Mouse (Mus musculus) right cerebral cortex, postnatal 36 days (tissue): Measurements from ENCODE around the gene Phip.
A peak's percentile ranks its signal among the peaks of the same experiment; 100 is the strongest.

Experiments used
- DNase-seq, 2 experiments: peaks; one replicate each; pipeline ENCODE4 v3.0.0; 2022; ENCODE audit warnings: low spot score in 2 of 2, mixed read lengths in 1 of 2

Phip gene

DNA sequence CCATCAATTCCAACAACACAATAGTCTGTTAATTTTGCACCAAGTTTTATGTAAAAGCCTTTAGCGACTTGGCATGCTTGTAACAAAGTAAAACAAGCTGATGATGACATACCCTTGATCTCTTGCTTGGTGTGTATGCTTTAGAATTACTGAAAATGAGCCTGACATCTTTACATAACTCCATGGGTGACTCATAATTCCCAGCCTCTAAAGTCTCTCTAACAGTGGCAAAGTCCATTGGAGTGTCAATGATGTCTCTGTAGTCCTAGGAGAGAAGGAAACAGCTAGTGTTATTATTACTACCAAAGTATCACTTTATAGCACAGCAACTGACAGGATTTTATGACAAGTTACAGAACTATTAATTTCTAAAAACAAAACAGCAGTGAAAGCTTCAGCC is 98.2 kb downstream of the Phip start:
- no peak for DNase-seq

DNA sequence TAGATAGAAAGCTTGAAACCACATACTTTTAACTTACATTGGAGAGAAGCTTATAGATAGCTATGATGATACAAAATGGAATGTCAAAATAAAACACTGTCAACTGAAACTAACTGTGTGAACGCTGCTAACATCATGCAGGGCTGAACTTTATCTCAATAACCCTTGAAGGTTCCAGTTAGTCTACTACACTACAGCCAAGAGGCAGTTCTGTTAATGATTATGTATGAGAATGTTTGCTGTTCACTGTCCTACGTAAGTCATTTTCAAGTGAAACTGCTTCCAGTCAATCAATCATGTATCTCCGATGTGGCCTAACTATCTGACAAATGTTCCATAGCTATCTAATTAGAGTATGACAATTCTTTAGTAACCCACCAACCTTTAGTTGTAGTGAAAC is 107.6 kb downstream of the Phip start:
- no peak for DNase-seq

GRCm38 (mm10) chr9:82866121-82866520 is 109.2 kb downstream of the Phip start:
- DNase-seq = no peak

- DNase-seq = no peak
Measured at GRCm38 (mm10) chr9:82861775-82862430, 113.4 kb downstream of the Phip start.

- no peak for DNase-seq
Measured at GRCm38 (mm10) chr9:82861316-82861715, 114.0 kb downstream of the Phip start.

DNA sequence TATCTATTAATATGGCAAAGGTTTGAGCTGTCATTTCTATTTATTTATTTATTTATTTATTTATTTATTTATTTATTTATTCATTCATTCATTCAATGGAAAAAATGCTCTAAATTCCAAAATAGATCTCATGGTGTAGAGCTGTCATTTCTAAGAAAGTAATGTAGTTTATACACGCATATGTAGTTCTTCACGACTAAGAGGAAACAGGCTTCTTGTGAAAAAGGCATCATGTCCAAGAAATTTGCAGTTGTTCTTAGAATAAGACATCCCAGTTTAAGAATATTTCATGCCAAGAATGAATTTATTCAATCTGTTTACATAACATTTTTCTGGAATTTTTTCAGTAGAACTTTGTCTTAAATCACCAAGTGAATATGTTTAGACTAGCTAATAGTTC is 114.5 kb downstream of the Phip start:
- DNase-seq = no peak

DNA sequence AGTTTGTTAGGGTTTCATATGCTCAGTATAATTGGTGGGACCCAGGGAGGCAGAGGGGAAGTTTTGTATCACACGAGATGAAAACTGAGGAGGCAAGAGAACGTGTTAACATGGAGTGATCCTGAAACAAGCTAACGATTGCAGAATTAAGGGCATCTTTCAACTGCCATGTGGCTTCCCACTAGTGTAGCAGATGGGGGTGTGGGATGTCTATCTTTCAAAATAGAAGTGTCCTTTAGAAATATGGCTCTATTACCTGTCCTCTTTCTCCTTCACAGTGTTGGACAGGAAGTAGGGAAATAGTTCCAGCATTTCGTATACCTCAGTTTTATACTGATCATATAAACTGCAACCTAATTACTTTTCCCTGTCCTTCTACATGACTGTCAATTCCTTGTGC is 119.1 kb downstream of the Phip start:
- no peak for DNase-seq

GRCm38 (mm10) chr9:82854973-82855614 is 120.2 kb downstream of the Phip start:
- DNase-seq = peak; percentile 32 to 40

DNA sequence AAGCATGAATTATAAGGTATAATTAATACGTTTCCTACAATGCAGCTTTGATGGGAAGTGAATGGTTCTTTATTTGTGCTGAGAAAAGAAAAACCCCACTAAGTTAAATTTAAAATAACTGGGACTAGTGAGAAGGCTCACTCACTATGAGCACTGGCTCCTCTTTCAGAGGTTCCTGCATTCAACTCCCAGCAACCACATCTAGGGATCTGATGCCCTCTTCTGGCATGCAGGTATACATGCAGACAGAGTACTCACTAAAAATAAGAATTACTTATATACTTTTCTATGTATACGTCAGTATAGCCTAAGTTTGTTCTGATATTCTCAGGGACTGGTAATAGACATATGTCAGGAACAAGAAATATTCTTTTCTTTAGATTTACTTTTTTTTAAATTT is 121.3 kb downstream of the Phip start:
- no peak for DNase-seq

GRCm38 (mm10) chr9:82842671-82843070 is 132.6 kb downstream of the Phip start:
- no peak for DNase-seq

DNA sequence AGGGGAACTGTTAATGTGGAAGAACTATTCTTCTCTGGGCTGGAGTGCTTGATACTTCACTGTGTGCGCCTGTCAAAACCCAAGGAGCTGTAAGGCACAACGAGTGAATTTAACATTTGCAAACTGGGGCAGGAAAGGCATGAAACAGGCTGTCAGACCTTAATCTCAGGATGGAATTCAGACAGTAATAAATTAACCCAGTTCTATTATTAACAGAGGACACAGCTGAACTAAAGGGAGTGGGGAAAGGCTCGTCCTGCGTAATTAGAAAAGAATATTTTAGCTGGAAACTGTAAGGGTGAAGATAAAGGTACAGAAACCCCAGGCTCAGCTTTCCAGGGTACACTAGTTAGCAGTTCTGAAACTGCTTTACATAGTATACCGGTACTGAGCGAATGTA is 139.4 kb downstream of the Phip start:
- no peak for DNase-seq

DNA sequence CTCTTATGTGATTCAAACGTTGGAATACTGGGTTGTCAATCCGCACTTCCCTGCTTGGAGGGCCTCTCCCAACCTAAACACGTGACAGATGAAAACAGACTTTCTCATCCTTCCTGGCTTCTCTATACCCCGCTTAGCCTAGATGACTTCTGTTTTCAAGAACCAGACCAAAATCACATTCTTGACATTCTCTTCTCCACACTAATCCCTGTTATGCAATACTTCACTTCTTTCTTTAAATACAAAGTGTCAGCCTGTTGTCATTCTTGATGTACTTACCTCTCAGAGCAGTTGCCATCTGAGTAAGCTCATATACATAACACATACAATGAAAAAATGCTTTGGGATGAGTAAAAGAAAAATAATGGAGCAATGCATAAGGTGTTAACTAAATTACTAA is 143.4 kb downstream of the Phip start:
- DNase-seq = no peak

DNA sequence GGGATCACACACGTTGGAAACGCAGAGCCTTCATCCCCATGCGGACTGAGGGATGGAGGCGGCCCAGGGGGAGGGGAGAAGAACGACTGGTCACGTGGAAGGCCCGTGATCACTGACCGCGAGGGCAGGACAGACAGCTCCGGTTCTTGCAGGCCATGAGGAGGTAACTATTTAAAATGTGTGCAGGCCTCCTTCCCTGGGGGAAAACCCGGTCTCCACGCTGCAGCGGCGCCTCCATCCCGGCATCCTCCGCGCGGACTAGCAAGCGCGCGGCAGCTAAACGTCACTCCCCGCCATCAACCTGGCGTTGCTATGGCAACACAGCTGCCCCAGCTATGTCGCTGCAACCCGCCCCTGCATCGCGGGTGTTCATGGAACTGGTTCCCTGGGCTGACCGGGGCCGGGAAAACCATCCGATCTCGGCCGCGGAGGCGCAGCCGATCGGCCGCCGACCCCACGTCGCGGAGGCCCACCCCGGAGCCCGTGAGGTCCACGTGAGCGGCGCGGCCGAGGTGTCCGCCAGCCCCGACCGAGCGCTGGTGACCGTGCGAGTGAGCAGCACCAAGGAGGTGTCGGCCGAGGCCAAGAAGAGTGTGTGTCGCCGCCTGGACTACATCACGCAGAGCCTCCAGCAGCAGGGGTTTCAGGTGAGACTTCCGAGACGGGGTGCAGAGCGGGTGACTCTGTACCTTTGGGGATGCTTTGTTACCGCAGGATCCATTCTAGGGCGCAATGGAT is 145.5 kb downstream of the Phip start:
- peak; percentile 89 to 91 for DNase-seq

DNA sequence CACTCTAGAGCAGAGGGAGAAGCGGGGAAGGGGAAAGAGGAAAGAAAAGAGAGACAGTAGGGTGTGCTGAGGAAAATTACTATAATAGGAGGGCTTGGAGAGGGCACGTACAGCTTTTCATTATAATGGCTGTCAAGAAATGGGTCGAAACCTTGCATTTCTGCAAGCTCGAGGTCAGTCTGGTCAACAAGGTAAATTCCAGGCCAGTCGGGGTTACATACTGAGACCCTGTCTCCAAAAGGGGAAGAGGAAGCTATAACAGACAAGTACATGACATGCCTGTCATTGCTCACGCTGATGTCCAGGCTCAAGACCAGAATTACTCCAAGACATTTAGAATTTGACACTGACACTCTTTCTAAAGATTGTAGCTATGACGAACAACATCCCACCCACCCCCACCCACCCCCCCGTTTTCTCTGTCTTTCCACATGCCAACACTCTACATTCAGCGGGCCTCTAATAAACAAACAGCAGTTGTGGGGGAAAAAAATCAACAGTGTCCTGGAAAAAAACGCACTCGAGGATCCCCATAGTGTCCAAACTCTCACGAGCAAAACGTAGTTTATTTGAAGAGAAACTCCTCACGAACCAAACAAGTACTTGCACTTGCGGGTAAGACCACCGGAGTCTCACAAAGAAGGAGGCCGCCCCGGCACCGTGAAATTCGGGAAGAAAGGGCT is 146.2 kb downstream of the Phip start, which contains the start of gene Irak1bp1:
Gene Irak1bp1, plus strand, starts transcription at position 534 of the 683 bp plus-strand sequence.
- no peak for DNase-seq

DNA sequence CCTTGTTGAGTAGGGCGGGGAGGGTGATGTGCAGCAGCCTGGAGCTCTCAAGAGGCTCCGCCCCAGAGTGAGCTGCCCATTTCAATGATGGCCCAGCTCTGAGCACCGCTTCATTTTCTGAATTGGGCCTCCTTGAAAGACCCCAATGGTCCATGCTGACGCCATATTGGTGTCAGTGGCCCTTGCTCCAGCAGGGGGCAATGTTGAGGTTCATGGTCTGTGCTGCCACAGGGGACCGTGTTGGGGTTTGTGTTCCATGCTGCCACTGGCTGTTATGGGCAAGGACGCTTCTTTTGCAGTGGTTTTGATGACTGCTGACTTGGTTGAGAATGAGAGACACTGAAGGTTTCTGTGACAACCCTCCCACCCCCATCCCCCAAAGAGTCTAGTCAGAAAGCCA is 148.9 kb downstream of the Phip start:
- no peak for DNase-seq
